Comparison of ENCODE assay signal across 8 mouse cellular contexts in the genomic region with DNA sequence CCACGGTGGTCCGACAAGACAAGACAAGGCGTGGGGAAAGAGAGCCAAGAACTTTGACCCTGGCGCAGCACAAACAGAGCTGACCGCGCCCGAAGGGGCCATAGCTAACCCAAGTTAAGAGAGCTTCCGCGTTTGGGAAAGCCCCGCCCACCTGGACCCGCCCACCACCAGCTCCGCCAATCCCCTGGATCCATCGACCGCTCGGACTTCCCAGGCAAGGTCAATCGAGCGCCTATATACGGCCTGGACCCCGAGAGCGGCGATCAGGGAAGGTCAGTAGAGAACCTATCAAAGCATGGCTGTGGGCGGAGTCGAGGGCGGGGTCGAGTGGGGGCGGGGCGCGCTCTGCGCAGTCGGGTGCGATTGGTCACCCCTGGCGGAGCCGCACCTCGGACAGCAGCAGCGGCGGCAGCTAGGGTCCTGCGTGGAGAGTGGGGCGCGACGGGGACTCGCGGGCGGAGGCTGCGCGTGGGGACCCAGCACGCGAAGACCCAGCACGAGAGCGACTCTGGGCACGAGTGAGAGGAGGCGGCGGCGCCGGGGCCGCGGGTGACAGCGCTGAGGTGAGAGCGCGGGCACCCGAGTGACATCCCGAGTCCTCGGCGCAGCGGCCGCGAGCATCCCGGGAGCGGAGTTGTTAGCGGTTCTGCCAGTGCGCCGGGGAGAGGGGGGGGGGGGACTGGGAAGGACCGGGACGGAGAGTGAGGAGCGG. TPM values are rescaled to one million over a fixed set of nuclear protein-coding genes. Genes with fewer than 3 reads are reported as not detected.
A peak's percentile ranks its signal among the peaks of the same experiment; 100 is the strongest.
DNase-seq lines count a peak whose midpoint lies in the region; ATAC-seq lines count a peak whose summit lies in the region.

Gene Taok3 (plus strand): TSS at position 353 of the 712 bp plus-strand sequence.

- peak within 1 kb of the TSS; percentile 96 for H3K4me2 ChIP-seq in heart, embryonic 13.5 days
- H3K4me2 ChIP-seq in liver, embryonic 12.5 days = peak within 1 kb of the TSS; percentile 90
- peak within 1 kb of the TSS; percentile 90 for H3K4me2 ChIP-seq in stomach, embryonic 15.5 days

- peak within 1 kb of the TSS; percentile 82 for H3K27ac ChIP-seq in brown adipose tissue, adult 24 weeks (replicated peaks; ENCODE audit: low read depth, low read length)
- peak within 1 kb of the TSS; percentile 68 for H3K27ac ChIP-seq in heart, embryonic 13.5 days (replicated peaks)
- peak within 1 kb of the TSS; percentile 94 for H3K27ac ChIP-seq in liver, embryonic 12.5 days
- H3K27ac ChIP-seq in stomach, embryonic 15.5 days = peak within 1 kb of the TSS; percentile 71

- H3K4me3 ChIP-seq in brown adipose tissue, adult 24 weeks (ENCODE audit: insufficient read depth, low read depth, low read length) = peak within 1 kb of the TSS; percentile 91
- peak within 1 kb of the TSS; percentile 82 for H3K4me3 ChIP-seq in heart, embryonic 13.5 days
- H3K4me3 ChIP-seq in liver, embryonic 12.5 days = peak within 1 kb of the TSS; percentile 89
- peak within 1 kb of the TSS; percentile 82 for H3K4me3 ChIP-seq in stomach, embryonic 15.5 days (replicated peaks)

- H3K36me3 ChIP-seq in heart, embryonic 13.5 days = no peaks in the 10 kb centered on the region
- H3K36me3 ChIP-seq in liver, embryonic 12.5 days = peaks cover 14% of the 10 kb centered on the region
- H3K36me3 ChIP-seq in stomach, embryonic 15.5 days = no peaks in the 10 kb centered on the region

- peak within 1 kb of the TSS; percentile 85 for H3K9ac ChIP-seq in heart, embryonic 13.5 days
- H3K9ac ChIP-seq in liver, embryonic 12.5 days = peak within 1 kb of the TSS; percentile 93
- peak within 1 kb of the TSS; percentile 46 for H3K9ac ChIP-seq in stomach, embryonic 15.5 days

- peak; percentile 99 for DNase-seq in CD4-positive, CD25-positive, alpha-beta regulatory T cell, adult 2 months (ENCODE audit: low read depth, low spot score)
- DNase-seq in fat pad, adult 2 months (ENCODE audit: extremely low read depth, low read depth, low spot score) = peak; percentile 82
- peak; percentile 100 for DNase-seq in kidney, postnatal 10 days
- DNase-seq in natural killer cell, adult 2 months (ENCODE audit: low spot score in 2 of 2) = peak; percentile 97 to 98

- H3K27me3 ChIP-seq in heart, embryonic 13.5 days (replicated peaks) = 0 out of 2 replicates have a peak, but pooled peaks cover 10% of the 10 kb centered on the region
- no peaks in the 10 kb centered on the region for H3K27me3 ChIP-seq in liver, embryonic 12.5 days (replicated peaks)
- H3K27me3 ChIP-seq in stomach, embryonic 15.5 days (replicated peaks) = no peaks in the 10 kb centered on the region

- H3K4me1 ChIP-seq in brown adipose tissue, adult 24 weeks (ENCODE audit: control insufficient read depth, insufficient read depth, insufficient read length, low read length) = no peaks in the 10 kb centered on the region
- peaks cover 22% of the 10 kb centered on the region for H3K4me1 ChIP-seq in heart, embryonic 13.5 days
- peaks cover 72% of the 10 kb centered on the region for H3K4me1 ChIP-seq in liver, embryonic 12.5 days
- peaks cover 11% of the 10 kb centered on the region; the same call in 1 of the 2 replicates for H3K4me1 ChIP-seq in stomach, embryonic 15.5 days

- no peaks in the 10 kb centered on the region for H3K9me3 ChIP-seq in heart, embryonic 13.5 days
- no peaks in the 10 kb centered on the region for H3K9me3 ChIP-seq in liver, embryonic 12.5 days (replicated peaks)
- no peaks in the 10 kb centered on the region for H3K9me3 ChIP-seq in stomach, embryonic 15.5 days

- WGBS in heart, embryonic 13.5 days = under 1% methylated on average over 73 of the region's 74 CpGs
- under 1% methylated on average over 74 of the region's 74 CpGs for WGBS in liver, embryonic 12.5 days (ENCODE audit: insufficient replicate concordance)
- WGBS in stomach, embryonic 15.5 days = under 1% methylated on average over 74 of the region's 74 CpGs

- ATAC-seq in heart, embryonic 13.5 days (ENCODE audit: extremely low read depth, insufficient number of reproducible peaks, low FRiP score, low TSS enrichment) = peak; percentile 83
- peak; percentile 82 for ATAC-seq in liver, embryonic 12.5 days
- ATAC-seq in stomach, embryonic 15.5 days (ENCODE audit: insufficient read depth, low FRiP score, low read depth) = peak; percentile 88

RNA-seq across cellular contexts. Expression of gene Taok3, which starts in this region (rescaled TPM):
- 5.6 and 6.3 TPM in 2 replicates for polyA plus RNA-seq in brown adipose tissue, adult 24 weeks (2012; ENCODE audit: insufficient read depth, insufficient read length, missing spikeins)
- 8.5 and 10.8 TPM in 2 replicates for polyA plus RNA-seq in heart, embryonic 13.5 days (2015; fragmentation: Nextera tagmentation; extraction: Ambion mirVana)
- 67.9 and 68.6 TPM in 2 replicates for polyA plus RNA-seq in liver, embryonic 12.5 days (2016; fragmentation: Nextera tagmentation; extraction: Ambion mirVana)
- polyA plus RNA-seq in stomach, embryonic 15.5 days (2015; fragmentation: Nextera tagmentation; extraction: Ambion mirVana) = 32.1 and 36.9 TPM in 2 replicates

Comparison
In these comparisons a context has a peak if more than half of its experiments do, and no peak if none do; other contexts are left out.
1. Peak in every context shown above with its lines: DNase-seq, ATAC-seq, H3K4me3 ChIP-seq and H3K27ac ChIP-seq.